Comparison of ENCODE assay signal across 9 mouse cellular contexts in genomic region chr2:163914107-163914506, GRCm38 (mm10). TPM values are rescaled to one million over a fixed set of nuclear protein-coding genes. Genes with fewer than 3 reads are reported as not detected.
DNase-seq lines count a peak whose midpoint lies in the region; ATAC-seq lines count a peak whose summit lies in the region.
"Had no signal": no experiment of that assay in that cellular context is flagged by ENCODE, and none has a peak within 500 bp of the region (broad histone marks: within the 10 kb centered on the region; RNA-seq: fewer than 3 reads in every experiment).

No protein-coding gene starts in this region.

- peak; percentile 40; the same call in 1 of the 2 replicates for ATAC-seq in cerebellum, adult (ENCODE audit: insufficient number of reproducible peaks, low FRiP score, low TSS enrichment)

- intact Hi-C loops in left cerebral cortex, postnatal 14 days (cut with DNase I) = no loop called here

- DNase-seq in cerebellum, adult 11 months = no peak
- peak; percentile 49 to 66 for DNase-seq in frontal cortex, postnatal 25 days (ENCODE audit: low spot score in 2 of 2)
- peak; percentile 82 to 86 for DNase-seq in left cerebral cortex, postnatal 14 days (ENCODE audit: low spot score in 2 of 2)
- DNase-seq in right cerebral cortex, adult 2 months (ENCODE audit: low spot score in 2 of 2) = peak; percentile 78 to 86
- no peak for DNase-seq in kidney, postnatal 36 days
- no peak for DNase-seq in urinary bladder, postnatal 10 days (ENCODE audit: low spot score)
- no peak for DNase-seq in thymus, postnatal 14 days
- DNase-seq: liver, embryonic 13.5 days had no signal

RNA-seq across cellular contexts. Expression of gene Rims4, which starts 4.4 kb away (rescaled TPM):
- 100 to 1,000 TPM; 111 to 125 TPM for total RNA-seq in left cerebral cortex, postnatal 14 days (2021)

Comparison
In these comparisons a context has a peak if more than half of its experiments do, and no peak if none do; other contexts are left out.
1. DNase-seq: peak in frontal cortex, postnatal 25 days (2 of 2), left cerebral cortex, postnatal 14 days (2 of 2) and right cerebral cortex, adult 2 months (2 of 2); none in cerebellum, adult 11 months (single experiment), kidney, postnatal 36 days (0 of 2), urinary bladder, postnatal 10 days (single experiment) and thymus, postnatal 14 days (single experiment).